Mouse (Mus musculus) limb, embryonic 10.5 days (tissue): Measurements from ENCODE around the gene Sh2d3c. TPM values are rescaled to one million over a fixed set of nuclear protein-coding genes. Genes with fewer than 3 reads are reported as not detected.

Experiments used
- DNase-seq: peaks from one replicate; pipeline ENCODE4 v3.0.0-alpha.2; 2017; ENCODE audit warnings: low spot score
- H3K27ac ChIP-seq: fragments of 300-500 bp; sonication (generic); 2 replicates; pipeline ENCODE4 v1.5.1; 2016; ENCODE audit warnings: mild to moderate bottlenecking
- H3K27me3 ChIP-seq: fragments of 300-500 bp; sonication (generic); 2 replicates; pipeline ENCODE4 v1.6.1; 2016; ENCODE audit warnings: low read depth, mild to moderate bottlenecking; ENCODE audit not compliant: poor library complexity, severe bottlenecking
- H3K36me3 ChIP-seq: fragments of 300-500 bp; sonication (generic); 2 replicates; pipeline ENCODE4 v1.6.1; 2016; ENCODE audit warnings: mild to moderate bottlenecking, moderate library complexity
- H3K4me1 ChIP-seq: fragments of 300-500 bp; sonication (generic); 2 replicates; pipeline ENCODE4 v1.6.1; 2016
- H3K4me3 ChIP-seq: fragments of 300-500 bp; sonication (generic); 2 replicates; pipeline ENCODE4 v1.5.1; 2016; ENCODE audit warnings: mild to moderate bottlenecking, moderate library complexity
- H3K9me3 ChIP-seq: fragments of 300-500 bp; sonication (generic); replicated peaks from 2 replicates; pipeline ENCODE4 v1.6.1; 2016; ENCODE audit warnings: mild to moderate bottlenecking
- WGBS: fragments of 180-500 bp; shearing (Covaris S2); methylation state at CpG from one replicate; pipeline ENCODE4 v1.1.7; 2016; 5-methylcytosine and 5-hydroxymethylcytosine counted together
- polyA plus RNA-seq: library from polyadenylated mRNA; unstranded; fragments of >200 nt; fragmentation: Nextera tagmentation; extraction: Ambion mirVana; gene quantifications from 2 replicates; pipeline ENCODE4 v1.2.1, GENCODE M21; 2016

The Sh2d3c gene
- polyA plus RNA-seq, 1 experiment from 2014 or later = 20.9 TPM

DNA sequence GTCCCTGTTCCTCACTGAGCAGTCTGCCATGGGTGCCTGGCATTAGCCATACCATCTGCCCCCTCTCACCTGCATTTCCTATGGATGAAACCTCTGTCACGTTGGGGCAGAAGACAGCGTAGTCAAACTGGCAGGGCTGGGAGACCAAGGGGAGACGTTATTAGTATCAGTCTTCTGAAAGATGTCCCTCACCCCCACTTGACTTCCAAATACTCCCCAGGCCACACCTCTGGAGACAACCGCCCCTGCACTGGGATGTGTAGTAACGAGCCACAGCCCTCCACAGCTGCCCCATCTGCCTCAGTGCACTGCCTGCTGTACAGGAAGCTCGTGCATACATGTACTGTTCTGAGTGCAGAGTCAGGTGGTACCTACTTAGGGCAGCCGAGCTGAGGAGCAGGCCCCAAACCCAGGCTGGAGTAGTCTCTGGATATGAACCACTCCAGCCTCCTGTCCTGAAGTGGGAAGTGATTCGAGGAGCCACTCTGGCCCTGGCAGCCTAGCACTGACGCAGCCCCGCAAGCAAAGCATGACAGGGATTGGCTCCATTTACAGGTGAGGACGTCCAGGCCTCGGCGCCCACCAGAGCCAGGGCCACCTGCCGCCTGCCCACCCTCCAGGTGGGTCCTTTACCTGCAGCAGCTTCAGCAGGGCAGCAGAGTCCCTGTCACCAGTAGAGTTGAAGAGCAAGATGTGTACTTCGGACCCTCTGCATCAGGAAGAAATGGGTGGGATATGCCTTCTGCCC lies 36.0 kb upstream of the Sh2d3c start:
- 90% methylated on average over 15 of the region's 15 CpGs for WGBS
- Histone ChIP-seq H3K36me3 (peaks cover 71% of the 10 kb centered on the region), H3K9me3 (no peaks in the 10 kb centered on the region), H3K4me3 (no peak overlapping the region), H3K27ac (no peak overlapping the region), H3K27me3 (no peaks in the 10 kb centered on the region), H3K4me1 (peaks cover 26% of the 10 kb centered on the region)
- DNase-seq = no peak

GRCm38 (mm10) chr2:32685807-32686206 lies 35.0 kb upstream of the Sh2d3c start:
- H3K4me3 ChIP-seq = no peak overlapping the region
- peaks cover 74% of the 10 kb centered on the region for H3K36me3 ChIP-seq
- H3K27me3 ChIP-seq = no peaks in the 10 kb centered on the region
- H3K27ac ChIP-seq = no peak overlapping the region
- H3K4me1 ChIP-seq = peaks cover 23% of the 10 kb centered on the region
- WGBS = 99% methylated on average over 3 of the region's 3 CpGs
- DNase-seq = no peak
- no peaks in the 10 kb centered on the region for H3K9me3 ChIP-seq

DNA sequence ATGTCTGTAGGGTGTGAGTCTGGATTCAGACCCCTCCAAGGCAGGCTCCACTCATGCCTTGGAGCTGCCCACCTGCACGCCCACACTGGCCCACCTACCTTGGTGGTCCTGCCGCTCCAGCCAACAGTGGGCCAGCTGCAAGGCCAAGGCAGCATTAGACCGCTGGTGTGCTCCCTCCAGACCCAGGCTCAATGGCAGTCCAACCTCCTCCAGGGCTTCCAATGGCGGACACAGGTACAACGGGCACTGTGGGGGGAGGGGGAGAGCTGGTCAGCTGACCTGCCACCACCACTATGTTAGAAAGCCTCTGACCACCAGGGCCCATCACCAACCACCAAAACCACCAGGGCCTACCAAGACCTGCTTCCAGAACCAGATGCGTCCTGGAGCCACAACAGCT lies 34.2 kb upstream of the Sh2d3c start:
- Histone ChIP-seq H3K27me3 (no peaks in the 10 kb centered on the region), H3K27ac (no peak overlapping the region), H3K36me3 (peaks cover 76% of the 10 kb centered on the region), H3K9me3 (no peaks in the 10 kb centered on the region), H3K4me3 (no peak overlapping the region), H3K4me1 (peaks cover 21% of the 10 kb centered on the region)
- WGBS = 92% methylated on average over 6 of the region's 6 CpGs
- no peak for DNase-seq

DNA sequence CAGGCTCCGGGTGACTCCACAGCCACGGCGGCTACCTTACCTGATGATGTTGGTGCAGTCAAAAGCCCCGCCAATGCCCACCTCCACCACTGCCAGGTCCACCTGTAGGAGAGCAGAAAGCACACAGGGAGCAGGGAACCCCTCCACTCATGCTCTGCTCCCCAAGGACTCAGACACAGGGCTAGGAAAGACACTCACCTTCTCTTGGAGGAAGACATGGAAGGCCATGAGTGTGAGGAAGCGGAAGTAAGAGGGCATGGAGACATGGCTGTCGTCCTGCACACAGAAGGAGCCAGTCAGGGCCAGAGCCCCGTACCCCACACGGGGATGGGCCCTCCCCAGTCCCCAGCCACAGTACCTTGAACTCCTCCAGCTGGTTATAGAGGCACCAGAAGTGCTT lies 33.3 kb upstream of the Sh2d3c start:
- no peak overlapping the region for H3K27ac ChIP-seq
- no peak for DNase-seq
- 94% methylated on average over 8 of the region's 8 CpGs for WGBS
- H3K27me3 ChIP-seq = no peaks in the 10 kb centered on the region
- H3K9me3 ChIP-seq = no peaks in the 10 kb centered on the region
- H3K4me3 ChIP-seq = no peak overlapping the region
- peaks cover 76% of the 10 kb centered on the region for H3K36me3 ChIP-seq
- peaks cover 18% of the 10 kb centered on the region for H3K4me1 ChIP-seq

- Histone ChIP-seq H3K27me3 (no peaks in the 10 kb centered on the region), H3K4me3 (no peak overlapping the region), H3K27ac (0 out of 2 replicates have a peak overlapping the region, but pooled peaks have one; percentile 0), H3K4me1 (peaks cover 31% of the 10 kb centered on the region), H3K36me3 (peaks cover 59% of the 10 kb centered on the region), H3K9me3 (no peaks in the 10 kb centered on the region)
- 20% methylated on average over 5 of the region's 5 CpGs for whole genome bisulfite sequencing
- DNase-seq = peak; percentile 96
Observed at GRCm38 (mm10) chr2:32689420-32689819, 31.4 kb upstream of the Sh2d3c start.

GRCm38 (mm10) chr2:32691041-32691440 lies 29.8 kb upstream of the Sh2d3c start:
- no peaks in the 10 kb centered on the region for H3K27me3 ChIP-seq
- no peak overlapping the region for H3K4me3 ChIP-seq
- DNase-seq = no peak
- 88% methylated on average over 11 of the region's 11 CpGs for WGBS
- H3K4me1 ChIP-seq = peaks cover 31% of the 10 kb centered on the region
- H3K27ac ChIP-seq = no peak overlapping the region
- H3K36me3 ChIP-seq = peaks cover 43% of the 10 kb centered on the region
- H3K9me3 ChIP-seq = no peaks in the 10 kb centered on the region

DNA sequence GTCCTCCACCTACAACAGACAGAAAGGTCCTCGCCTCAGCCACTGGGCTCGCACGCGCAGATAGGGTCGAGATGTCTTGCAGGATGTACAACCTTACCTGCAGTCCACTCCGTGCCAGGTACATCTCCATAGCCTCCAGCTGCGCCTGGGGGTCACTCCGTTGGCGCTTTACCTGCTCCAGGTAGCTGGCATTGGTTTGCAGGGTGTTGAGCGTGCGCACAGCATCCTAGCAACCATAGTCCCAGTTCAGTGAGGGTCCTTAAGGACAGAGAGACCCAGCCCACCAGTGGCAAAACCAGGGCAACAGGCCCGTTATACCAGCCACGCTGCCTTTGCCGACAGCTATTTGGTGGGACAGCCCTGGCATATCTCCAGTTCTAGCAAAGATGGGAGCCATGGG lies 28.4 kb upstream of the Sh2d3c start:
- Histone ChIP-seq H3K9me3 (no peaks in the 10 kb centered on the region), H3K4me3 (0 out of 2 replicates have a peak overlapping the region, but pooled peaks have one; percentile 92), H3K36me3 (peaks cover 28% of the 10 kb centered on the region), H3K4me1 (peaks cover 31% of the 10 kb centered on the region), H3K27me3 (no peaks in the 10 kb centered on the region), H3K27ac (no peak overlapping the region)
- 97% methylated on average over 14 of the region's 14 CpGs for WGBS
- no peak for DNase-seq

GRCm38 (mm10) chr2:32693282-32693681 lies 27.6 kb upstream of the Sh2d3c start:
- Histone ChIP-seq H3K4me3 (peak overlapping the region; percentile 92), H3K4me1 (peaks cover 31% of the 10 kb centered on the region), H3K36me3 (peaks cover 20% of the 10 kb centered on the region), H3K27ac (peak overlapping the region; percentile 90), H3K9me3 (no peaks in the 10 kb centered on the region), H3K27me3 (no peaks in the 10 kb centered on the region)
- DNase-seq = no peak
- 28% methylated on average over 7 of the region's 7 CpGs for WGBS

DNA sequence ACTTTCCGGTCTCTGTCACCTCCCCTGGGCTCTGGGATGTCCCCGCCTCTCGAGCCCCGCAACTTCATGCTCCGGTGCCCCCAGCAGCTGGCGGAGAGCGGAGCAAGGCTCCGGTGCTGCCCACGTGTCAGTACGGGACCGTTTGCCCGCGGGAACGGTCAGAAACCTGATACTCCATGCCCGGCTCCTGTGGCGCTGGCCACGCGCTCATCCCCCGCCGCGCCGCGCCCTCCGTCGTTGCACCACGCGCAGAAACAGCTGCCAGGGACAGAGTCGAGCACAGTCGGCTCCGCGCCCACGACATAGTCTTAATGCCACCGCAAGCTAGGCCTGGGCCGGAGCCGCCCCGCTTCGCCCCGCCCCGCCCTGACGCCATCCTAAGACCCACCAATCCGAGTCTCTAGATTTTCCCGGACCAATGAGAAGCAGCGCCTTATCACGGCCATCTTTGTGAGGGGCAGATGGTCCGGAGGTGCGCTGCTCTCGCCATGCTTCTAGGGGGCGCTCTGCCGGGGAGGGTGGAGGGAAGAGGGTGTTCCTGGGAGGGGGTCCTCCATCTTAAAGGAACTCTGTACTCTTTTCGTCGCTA lies 26.9 kb upstream of the Sh2d3c start:
- WGBS = under 1% methylated on average over 51 of the region's 51 CpGs
- peak overlapping the region; percentile 90 for H3K27ac ChIP-seq
- peak; percentile 96 for DNase-seq
- H3K36me3 ChIP-seq = peaks cover 19% of the 10 kb centered on the region
- peak overlapping the region; percentile 92 for H3K4me3 ChIP-seq
- H3K4me1 ChIP-seq = peaks cover 31% of the 10 kb centered on the region
- no peaks in the 10 kb centered on the region for H3K27me3 ChIP-seq
- H3K9me3 ChIP-seq = no peaks in the 10 kb centered on the region

GRCm38 (mm10) chr2:32694691-32695090 lies 26.2 kb upstream of the Sh2d3c start:
- Histone ChIP-seq H3K9me3 (no peaks in the 10 kb centered on the region), H3K27me3 (no peaks in the 10 kb centered on the region), H3K4me3 (peak overlapping the region; percentile 92), H3K4me1 (peaks cover 30% of the 10 kb centered on the region), H3K36me3 (peaks cover 19% of the 10 kb centered on the region), H3K27ac (peak overlapping the region; percentile 90)
- WGBS = 90% methylated on average over 12 of the region's 12 CpGs
- DNase-seq = no peak

- H3K36me3 ChIP-seq = peaks cover 36% of the 10 kb centered on the region
- 0 out of 2 replicates have a peak, but pooled peaks cover 9% of the 10 kb centered on the region for H3K4me1 ChIP-seq
- no peaks in the 10 kb centered on the region for H3K27me3 ChIP-seq
- 84% methylated on average over 6 of the region's 6 CpGs for WGBS
- H3K9me3 ChIP-seq = no peaks in the 10 kb centered on the region
- no peak overlapping the region for H3K4me3 ChIP-seq
- no peak overlapping the region for H3K27ac ChIP-seq
- no peak for DNase-seq
Observed at GRCm38 (mm10) chr2:32699680-32700079, 21.2 kb upstream of the Sh2d3c start.

DNA sequence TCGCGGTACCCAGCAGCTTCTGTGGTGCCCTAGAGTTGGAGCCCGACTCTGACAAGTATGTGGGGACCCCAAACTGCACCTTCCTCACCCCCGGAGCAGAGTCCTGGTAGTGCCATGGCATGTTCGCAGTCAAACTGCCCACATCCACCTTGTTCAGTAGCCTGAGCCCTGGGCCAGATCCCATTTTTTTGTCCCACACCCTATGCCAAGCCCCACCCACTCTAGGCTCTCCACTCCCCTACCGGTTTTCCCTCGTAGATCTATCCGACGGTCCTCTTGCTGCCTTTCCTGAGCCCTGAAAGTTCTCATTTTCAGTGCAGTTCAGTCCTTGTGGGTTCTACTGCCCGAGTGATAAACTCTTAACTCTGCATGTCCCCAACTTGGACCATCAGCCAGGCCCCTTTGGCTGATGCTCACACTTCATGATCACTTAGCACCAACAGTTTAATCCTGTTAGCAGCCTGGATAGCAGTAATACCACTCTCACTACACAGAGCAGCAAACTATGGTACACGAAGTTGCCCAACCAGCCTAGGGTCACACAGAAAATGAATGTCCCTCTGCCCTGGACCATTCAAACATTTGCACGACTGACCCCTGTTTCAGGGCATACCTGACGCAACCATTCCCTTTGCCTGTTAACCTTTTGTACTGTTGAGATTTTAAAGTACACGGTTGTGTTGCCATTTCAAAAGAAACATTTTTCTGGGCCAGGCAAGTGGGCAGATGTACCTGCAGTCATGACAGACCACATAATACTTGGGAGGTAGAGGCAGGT lies 19.7 kb upstream of the Sh2d3c start:
- H3K36me3 ChIP-seq = peaks cover 51% of the 10 kb centered on the region
- no peak overlapping the region for H3K27ac ChIP-seq
- H3K9me3 ChIP-seq = no peaks in the 10 kb centered on the region
- no peak for DNase-seq
- no peak overlapping the region for H3K4me3 ChIP-seq
- 0 out of 2 replicates have a peak, but pooled peaks cover 9% of the 10 kb centered on the region for H3K4me1 ChIP-seq
- no peaks in the 10 kb centered on the region for H3K27me3 ChIP-seq
- WGBS = 88% methylated on average over 14 of the region's 14 CpGs

DNA sequence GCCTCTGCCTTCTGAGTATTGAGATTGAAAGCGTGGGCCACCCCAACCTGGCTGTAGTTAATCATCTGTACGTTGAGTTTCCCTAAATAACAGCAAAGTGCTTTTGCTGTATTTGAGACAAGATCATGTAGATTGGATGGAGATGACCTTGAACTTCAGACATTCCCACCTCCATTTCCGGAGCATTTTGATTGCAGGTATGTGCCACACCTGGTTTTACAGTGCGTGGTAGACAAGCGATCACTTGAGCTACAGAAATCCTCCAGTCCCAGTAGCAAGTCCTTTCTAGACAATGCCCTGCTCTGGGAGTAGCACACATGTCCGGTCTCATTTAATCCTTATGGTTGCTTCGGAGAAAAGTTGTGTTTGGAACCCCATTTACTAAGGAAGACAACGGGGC lies 17.8 kb upstream of the Sh2d3c start:
- 0 out of 2 replicates have a peak, but pooled peaks cover 9% of the 10 kb centered on the region for H3K4me1 ChIP-seq
- H3K27me3 ChIP-seq = no peaks in the 10 kb centered on the region
- DNase-seq = no peak
- H3K4me3 ChIP-seq = no peak overlapping the region
- no peaks in the 10 kb centered on the region for H3K9me3 ChIP-seq
- no peak overlapping the region for H3K27ac ChIP-seq
- 97% methylated on average over 8 of the region's 8 CpGs for WGBS
- H3K36me3 ChIP-seq = peaks cover 70% of the 10 kb centered on the region
